Mouse (Mus musculus): ENCODE results near the gene Gtf2f1.

The Gtf2f1 gene

GRCm38 (mm10) chr17:56973956-56974707 is 37.0 kb downstream of the Gtf2f1 start:
- no peak for DNase-seq

- no peak for DNase-seq
Measured at GRCm38 (mm10) chr17:56970081-56970480, 41.0 kb downstream of the Gtf2f1 start.

GRCm38 (mm10) chr17:56969321-56969720 is 41.8 kb downstream of the Gtf2f1 start:
- no peak for DNase-seq

- DNase-seq = no peak
Measured at GRCm38 (mm10) chr17:56963646-56964045, 47.4 kb downstream of the Gtf2f1 start.

- DNase-seq = no peak
Measured at GRCm38 (mm10) chr17:56962642-56963405, 48.3 kb downstream of the Gtf2f1 start.

GRCm38 (mm10) chr17:56961880-56962279 is 49.2 kb downstream of the Gtf2f1 start:
- no peak for DNase-seq

- no peak for DNase-seq
Measured at GRCm38 (mm10) chr17:56958667-56959066, 52.4 kb downstream of the Gtf2f1 start.

- DNase-seq = no peak
Measured at GRCm38 (mm10) chr17:56957763-56958429, 53.2 kb downstream of the Gtf2f1 start.

GRCm38 (mm10) chr17:56954871-56955270 is 56.2 kb downstream of the Gtf2f1 start:
- no peak for DNase-seq

All from kidney, postnatal 25 days (tissue).